Mouse (Mus musculus) lung, postnatal 25 days (tissue): Measurements from ENCODE around the gene Hnrnpm.
"Not testable (repeated sequence)": the region's sequence is repeated elsewhere in the genome, so short reads cannot be mapped to it uniquely, and the experiment has no call there.

Experiments used
- DNase-seq: peaks from one replicate; pipeline ENCODE4 v3.0.0; 2022; ENCODE audit warnings: low spot score

Hnrnpm gene

GRCm38 (mm10) chr17:33686760-33687159 is at the start of gene Hnrnpm:
TSS of gene Hnrnpm (minus strand) at chr17:33686860.
- no peak for DNase-seq

- DNase-seq: not testable (repeated sequence)
Observed at GRCm38 (mm10) chr17:33733526-33733925, 46.9 kb upstream of the Hnrnpm start.

GRCm38 (mm10) chr17:33732556-33733083 is 46.0 kb upstream of the Hnrnpm start:
- DNase-seq: not testable (repeated sequence)

GRCm38 (mm10) chr17:33729215-33729614 is 42.6 kb upstream of the Hnrnpm start:
- DNase-seq: peak; percentile 20

GRCm38 (mm10) chr17:33728396-33728795 is 41.7 kb upstream of the Hnrnpm start:
- no peak for DNase-seq

GRCm38 (mm10) chr17:33719736-33720378 is 33.2 kb upstream of the Hnrnpm start:
- no peak for DNase-seq

- no peak for DNase-seq
Observed at GRCm38 (mm10) chr17:33718944-33719725, 32.5 kb upstream of the Hnrnpm start.

GRCm38 (mm10) chr17:33718384-33718881 is 31.8 kb upstream of the Hnrnpm start, which contains the start of gene March2:
TSS of gene March2 (minus strand) at chr17:33718670.
- peak; percentile 98 for DNase-seq

GRCm38 (mm10) chr17:33717982-33718381 is 31.3 kb upstream of the Hnrnpm start:
- no peak for DNase-seq

GRCm38 (mm10) chr17:33717246-33717645 is 30.6 kb upstream of the Hnrnpm start:
- no peak for DNase-seq

- no peak for DNase-seq
Observed at GRCm38 (mm10) chr17:33714779-33715178, 28.1 kb upstream of the Hnrnpm start.

- DNase-seq: no peak
Observed at GRCm38 (mm10) chr17:33713271-33713670, 26.6 kb upstream of the Hnrnpm start.

GRCm38 (mm10) chr17:33709834-33710233 is 23.2 kb upstream of the Hnrnpm start:
- no peak for DNase-seq

GRCm38 (mm10) chr17:33703091-33703490 is 16.4 kb upstream of the Hnrnpm start:
- DNase-seq: no peak

- DNase-seq: no peak
Observed at GRCm38 (mm10) chr17:33702178-33702577, 15.5 kb upstream of the Hnrnpm start.

GRCm38 (mm10) chr17:33695471-33695870 is 8.8 kb upstream of the Hnrnpm start:
- DNase-seq: no peak

GRCm38 (mm10) chr17:33685249-33685653 is 1.4 kb downstream of the Hnrnpm start:
- DNase-seq: peak; percentile 99

- DNase-seq: peak; percentile 65
Observed at GRCm38 (mm10) chr17:33684671-33685231, 1.9 kb downstream of the Hnrnpm start.

GRCm38 (mm10) chr17:33681767-33682166 is 4.9 kb downstream of the Hnrnpm start:
- no peak for DNase-seq

GRCm38 (mm10) chr17:33678771-33679170 is 7.9 kb downstream of the Hnrnpm start:
- DNase-seq: no peak

GRCm38 (mm10) chr17:33676086-33676485 is 10.6 kb downstream of the Hnrnpm start:
- DNase-seq: no peak

- peak; percentile 54 for DNase-seq
Observed at GRCm38 (mm10) chr17:33675452-33675851, 11.2 kb downstream of the Hnrnpm start.

GRCm38 (mm10) chr17:33673837-33674236 is 12.8 kb downstream of the Hnrnpm start:
- no peak for DNase-seq
